Mouse (Mus musculus) lung, postnatal 10 days (tissue): Measurements from ENCODE around the gene 1700001J03Rik.
"Not testable (repeated sequence)": the region's sequence is repeated elsewhere in the genome, so short reads cannot be mapped to it uniquely, and the experiment has no call there.

Experiments used
- DNase-seq: peaks from one replicate; pipeline ENCODE4 v3.0.0; 2021

1700001J03Rik gene

DNA sequence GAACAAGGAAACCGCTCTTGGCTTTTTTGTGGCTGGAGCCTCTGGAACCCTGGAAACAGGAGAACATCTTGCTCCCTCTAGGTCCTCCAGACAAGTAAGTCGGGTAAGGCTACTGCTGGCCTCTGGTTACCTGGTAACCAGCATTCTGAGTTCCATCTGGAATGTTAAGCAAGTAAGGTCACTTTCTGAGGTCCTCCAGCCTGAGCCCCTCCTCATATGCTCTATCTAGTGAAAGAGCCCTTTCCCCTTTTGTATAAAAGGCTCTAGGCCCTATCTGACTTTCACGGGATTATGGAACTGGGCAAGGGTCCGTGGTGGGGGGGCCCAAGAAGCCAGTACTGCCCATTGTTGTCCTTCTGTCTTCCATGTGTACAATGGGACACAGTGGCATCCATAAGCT is at the start of gene 1700001J03Rik:
TSS of gene 1700001J03Rik (minus strand) at position 101 of the 400 bp plus-strand sequence.
- not testable (repeated sequence) for DNase-seq

- no peak for DNase-seq
Measured at GRCm38 (mm10) chr5:146234336-146234735, 49.2 kb upstream of the 1700001J03Rik start.

DNA sequence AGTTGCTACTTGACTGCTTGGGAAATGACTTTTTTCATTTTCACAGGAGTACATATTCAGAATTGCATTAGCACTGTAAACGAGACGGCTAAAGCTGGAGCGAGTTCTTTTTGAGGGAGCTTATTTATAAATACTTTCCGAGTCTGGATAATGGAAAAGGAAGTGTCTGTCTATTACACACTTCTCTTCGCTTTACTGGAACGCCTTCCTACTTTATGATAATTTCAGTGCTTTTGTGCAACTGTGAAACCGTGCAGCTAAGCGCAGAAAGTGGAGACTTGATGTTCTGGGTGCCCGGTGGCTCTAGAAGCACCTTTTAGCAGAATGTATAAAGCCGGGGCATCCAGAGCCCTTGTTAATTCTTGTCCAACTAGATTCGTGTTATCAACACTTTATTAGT is 47.7 kb upstream of the 1700001J03Rik start:
- no peak for DNase-seq

- no peak for DNase-seq
Measured at GRCm38 (mm10) chr5:146232056-146232675, 47.1 kb upstream of the 1700001J03Rik start.

GRCm38 (mm10) chr5:146231655-146231996 is 46.5 kb upstream of the 1700001J03Rik start:
- no peak for DNase-seq

DNA sequence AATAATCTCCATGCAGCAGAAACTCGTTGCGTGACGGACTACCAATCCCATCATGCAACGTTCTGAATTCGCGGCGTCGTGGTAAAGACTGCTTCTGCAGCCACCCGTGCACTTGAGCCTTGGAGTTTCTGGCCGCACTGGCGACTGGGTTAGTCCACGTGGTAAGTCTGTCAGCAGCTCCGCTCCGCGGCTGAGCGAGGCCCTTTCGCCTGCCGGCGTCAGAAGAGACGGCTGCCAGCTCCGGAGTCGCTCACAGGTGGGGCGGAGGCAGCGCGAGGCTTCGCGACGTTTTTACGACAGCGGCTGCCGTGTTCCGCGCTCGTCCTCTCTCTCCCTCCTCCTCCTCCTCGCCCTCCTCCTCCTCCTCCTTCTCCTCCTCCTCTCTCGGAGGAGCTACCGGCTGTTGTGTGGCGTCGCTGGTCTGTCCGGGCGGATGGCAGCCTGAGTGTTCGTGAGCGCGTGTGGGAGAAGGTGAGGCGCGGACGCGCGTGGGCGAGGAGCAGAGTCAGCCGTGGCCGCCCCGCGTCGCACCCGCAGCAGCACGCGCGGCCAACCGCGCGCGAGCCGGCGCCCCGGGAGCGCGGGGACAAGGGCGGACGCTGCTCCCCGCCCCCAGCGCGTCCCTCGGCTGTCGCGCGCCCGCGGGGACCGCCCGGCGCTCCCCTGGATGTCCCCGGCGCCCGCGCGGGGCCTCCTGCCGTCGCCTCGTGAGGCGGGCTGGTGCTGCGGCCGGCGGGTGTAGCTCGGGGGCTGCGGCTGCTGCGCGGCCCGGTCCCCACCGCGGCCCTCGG is 46.0 kb upstream of the 1700001J03Rik start, which contains the start of gene Cdk8:
TSS of gene Cdk8 (plus strand) at position 367 of the 791 bp plus-strand sequence.
- peak; percentile 94 for DNase-seq

- DNase-seq = no peak
Measured at GRCm38 (mm10) chr5:146229869-146230650, 45.0 kb upstream of the 1700001J03Rik start.

GRCm38 (mm10) chr5:146227496-146227895 is 42.4 kb upstream of the 1700001J03Rik start:
- no peak for DNase-seq

DNA sequence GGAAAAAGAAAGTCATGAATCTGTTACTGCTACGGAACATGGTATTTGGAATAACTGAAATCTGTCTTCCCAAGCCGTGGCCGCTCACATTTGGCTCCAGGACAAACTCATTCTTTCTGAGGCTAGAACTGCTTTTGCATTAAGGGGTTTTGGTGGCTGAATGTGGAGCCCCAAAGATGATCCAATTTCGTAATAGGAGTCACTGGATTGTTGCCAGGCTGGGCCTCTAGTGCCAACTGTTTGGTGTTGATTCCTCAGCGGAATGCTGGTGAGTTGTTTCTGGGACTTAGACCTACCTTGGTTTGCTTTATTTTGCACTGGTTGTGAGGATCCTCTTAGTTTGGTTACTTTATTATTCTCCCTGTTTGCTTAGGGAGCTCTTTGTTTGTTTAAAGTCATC is 38.7 kb upstream of the 1700001J03Rik start:
- peak; percentile 21 for DNase-seq

- no peak for DNase-seq
Measured at GRCm38 (mm10) chr5:146221722-146222121, 36.6 kb upstream of the 1700001J03Rik start.

DNA sequence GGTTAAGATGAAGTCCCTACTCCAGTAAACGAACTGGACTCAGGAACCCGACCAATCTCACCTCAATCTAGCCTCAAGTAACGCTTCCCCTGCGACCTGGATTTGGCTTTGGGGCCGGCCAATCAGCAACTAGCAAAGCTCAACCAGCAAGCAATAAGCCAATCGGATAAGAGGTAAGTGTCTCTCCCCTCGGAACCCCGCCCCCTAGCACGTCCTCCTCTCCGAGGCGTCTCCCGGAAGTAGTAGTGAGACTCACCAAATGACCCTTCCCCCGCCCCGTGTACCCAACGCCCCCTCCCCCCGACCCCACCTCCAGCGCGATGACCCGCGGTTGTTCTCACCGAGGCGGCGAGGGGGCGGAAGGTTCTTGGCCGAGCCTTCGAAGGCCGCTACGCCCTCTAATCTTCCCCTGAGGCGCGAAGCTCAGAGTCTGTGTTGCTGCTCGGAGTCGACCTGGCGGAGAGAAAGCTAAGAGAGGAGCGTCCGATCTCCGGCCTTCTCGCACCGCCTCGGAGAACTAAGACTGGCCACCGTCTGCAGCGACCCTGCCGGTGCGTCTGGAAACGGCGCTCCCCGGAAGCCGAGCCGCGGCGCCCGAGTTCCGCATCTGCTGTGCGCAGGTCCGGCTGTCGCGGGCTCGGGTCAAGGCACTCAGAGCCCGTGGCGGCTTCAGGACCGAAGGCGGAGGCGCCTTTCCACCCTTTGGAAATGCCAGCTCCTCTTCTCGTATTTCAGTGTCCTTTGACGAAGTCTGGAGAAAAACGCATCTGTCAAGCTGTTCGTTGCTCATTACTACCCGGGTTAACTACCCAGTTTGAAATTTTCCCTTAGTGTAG is 36.0 kb upstream of the 1700001J03Rik start, which contains the start of gene Rnf6:
TSS of gene Rnf6 (minus strand) at position 677 of the 836 bp plus-strand sequence.
- DNase-seq = peak; percentile 98

GRCm38 (mm10) chr5:146220501-146220878 is 35.4 kb upstream of the 1700001J03Rik start:
- no peak for DNase-seq

DNA sequence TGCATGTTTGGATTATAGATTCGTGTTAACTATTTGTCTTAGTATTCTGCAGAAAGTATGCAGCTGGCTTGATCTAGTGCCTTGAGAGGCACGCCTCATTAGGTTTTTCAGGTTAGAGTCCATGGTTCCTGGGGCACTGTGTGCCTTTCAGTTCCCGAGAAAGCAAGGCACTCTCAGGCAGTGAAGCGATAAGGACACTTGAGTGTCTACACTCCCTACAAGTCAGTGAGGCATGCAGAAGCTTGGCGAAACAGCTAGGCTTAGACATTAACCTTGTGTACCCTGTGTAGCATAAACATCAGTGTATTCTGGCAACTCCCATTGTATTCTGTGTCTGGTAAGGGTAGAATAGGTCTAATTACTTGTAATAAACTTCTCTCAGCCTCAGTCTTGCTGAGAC is 20.4 kb upstream of the 1700001J03Rik start:
- DNase-seq = no peak

- DNase-seq = no peak
Measured at GRCm38 (mm10) chr5:146203921-146204320, 18.8 kb upstream of the 1700001J03Rik start.

DNA sequence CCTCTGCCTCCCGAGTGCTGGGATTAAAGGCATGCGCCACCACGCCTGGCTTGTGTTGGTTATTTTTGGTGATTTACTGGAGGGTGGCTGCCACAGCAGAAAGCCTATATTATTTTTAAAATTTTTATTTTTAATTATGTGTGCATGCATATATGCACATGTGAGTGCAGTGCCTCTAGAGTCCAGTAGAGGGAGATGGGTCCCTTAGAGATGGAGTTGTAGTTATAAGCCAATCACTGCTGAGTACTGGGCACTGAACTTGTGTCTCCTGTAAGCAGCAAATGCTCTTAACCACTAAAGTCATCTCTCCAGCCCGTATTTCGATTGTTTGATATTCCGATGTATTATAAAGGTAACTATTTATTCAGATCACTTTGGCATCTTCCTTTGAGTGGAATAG is 15.5 kb upstream of the 1700001J03Rik start:
- DNase-seq = no peak

GRCm38 (mm10) chr5:146199540-146199939 is 14.4 kb upstream of the 1700001J03Rik start:
- DNase-seq = no peak

DNA sequence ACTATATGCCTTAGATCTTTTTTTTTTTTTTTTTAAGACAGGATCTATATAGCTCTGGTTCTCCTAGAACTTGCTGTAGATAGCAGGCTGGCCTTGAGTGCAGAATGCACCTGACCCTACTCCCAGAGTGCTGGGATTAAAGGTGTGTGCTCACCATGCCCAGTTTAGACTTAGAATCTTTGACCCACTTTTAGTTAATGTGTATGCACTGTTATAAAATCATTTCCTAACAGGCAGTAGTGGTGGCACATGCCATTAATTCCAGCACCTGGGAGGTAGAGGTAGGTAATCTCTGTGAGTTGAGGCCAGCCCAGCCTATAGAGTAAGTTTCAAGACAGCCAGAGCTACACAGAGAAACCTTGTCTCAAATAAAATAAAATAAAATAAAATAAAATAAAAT is 14.0 kb upstream of the 1700001J03Rik start:
- no peak for DNase-seq

- DNase-seq = no peak
Measured at GRCm38 (mm10) chr5:146193360-146193759, 8.3 kb upstream of the 1700001J03Rik start.

- no peak for DNase-seq
Measured at GRCm38 (mm10) chr5:146190501-146191269, 5.6 kb upstream of the 1700001J03Rik start.

DNA sequence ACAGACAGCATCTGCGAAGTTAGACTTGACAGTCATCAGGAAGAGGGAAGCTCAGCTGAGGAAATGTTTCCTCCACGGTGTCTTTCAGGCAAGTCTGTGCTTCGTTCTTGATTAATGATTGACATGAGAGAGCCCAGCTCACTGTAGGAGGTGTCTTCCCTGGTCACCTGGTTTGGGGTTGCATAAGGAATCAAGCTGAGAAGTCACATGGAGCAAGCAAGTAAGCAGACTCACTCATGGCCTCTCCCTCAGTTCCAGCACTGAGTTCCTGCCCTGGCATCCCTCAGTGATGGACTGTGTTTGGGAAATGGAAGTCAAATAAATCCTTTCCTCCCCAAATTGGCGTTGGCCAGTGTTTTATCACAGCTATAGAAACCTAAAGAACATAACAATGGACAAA is 5.0 kb upstream of the 1700001J03Rik start:
- no peak for DNase-seq

DNA sequence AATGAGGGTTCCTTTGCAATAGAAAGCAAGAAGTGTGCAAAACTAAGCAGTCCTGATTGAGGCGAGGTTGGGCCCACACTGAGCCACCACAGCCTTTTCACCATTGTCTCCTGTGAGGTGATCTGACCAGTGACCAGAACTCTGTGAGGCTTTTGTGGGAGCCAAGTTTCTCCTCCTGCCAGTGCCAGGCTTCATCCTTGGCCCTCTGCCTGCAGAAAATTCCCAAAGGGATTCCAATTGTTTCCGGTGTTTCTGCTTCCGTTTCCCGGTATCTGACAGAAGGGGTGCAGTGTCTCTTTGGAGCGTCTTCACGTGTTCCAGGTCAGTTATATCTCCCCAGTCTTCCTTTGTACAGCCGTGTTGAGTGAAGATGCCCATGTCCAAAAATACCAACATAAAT is 3.6 kb upstream of the 1700001J03Rik start:
- DNase-seq = no peak

GRCm38 (mm10) chr5:146188144-146188543 is 3.0 kb upstream of the 1700001J03Rik start:
- no peak for DNase-seq
